Mouse (Mus musculus) adrenal gland, adult 8-10 months (tissue): ENCODE results near the gene Shroom4. TPM values are rescaled to one million over a fixed set of nuclear protein-coding genes. Genes with fewer than 3 reads are reported as not detected.
A peak's percentile ranks its signal among the peaks of the same experiment; 100 is the strongest.
"Not testable (repeated sequence)": the region's sequence is repeated elsewhere in the genome, so short reads cannot be mapped to it uniquely, and the experiment has no call there.

Experiments used
- DNase-seq: peaks from one replicate; pipeline ENCODE4 v3.0.0; 2022
- total RNA-seq, 4 experiments: library from RNA; stranded (reverse); gene quantifications; 2 replicates each; pipeline ENCODE4 v1.2.4; 2022

Gene Shroom4
- total RNA-seq = 10 to 100 TPM; 15.0 to 35.0 (median 27.9) TPM

GRCm38 (mm10) chrX:6399626-6400397 lies at the start of gene Shroom4:
TSS of gene Shroom4 (plus strand) at chrX:6399854.
- peak; percentile 28 for DNase-seq

- no peak for DNase-seq
These were observed 42.8 kb upstream of the Shroom4 start for GRCm38 (mm10) chrX:6356876-6357275.

- no peak for DNase-seq
These were observed 42.0 kb upstream of the Shroom4 start for GRCm38 (mm10) chrX:6357503-6358114.

GRCm38 (mm10) chrX:6368822-6369221 lies 30.8 kb upstream of the Shroom4 start:
- no peak for DNase-seq

- DNase-seq = no peak
These were observed 28.9 kb upstream of the Shroom4 start for GRCm38 (mm10) chrX:6370706-6371105.

GRCm38 (mm10) chrX:6393861-6394260 lies 5.8 kb upstream of the Shroom4 start:
- no peak for DNase-seq

GRCm38 (mm10) chrX:6399193-6399592 lies 461 bp upstream of the Shroom4 start:
- no peak for DNase-seq

GRCm38 (mm10) chrX:6400398-6401020 lies 855 bp downstream of the Shroom4 start:
- no peak for DNase-seq

- no peak for DNase-seq
These were observed 3.3 kb downstream of the Shroom4 start for GRCm38 (mm10) chrX:6402921-6403320.

GRCm38 (mm10) chrX:6409114-6409513 lies 9.5 kb downstream of the Shroom4 start:
- no peak for DNase-seq

GRCm38 (mm10) chrX:6415412-6415811 lies 15.8 kb downstream of the Shroom4 start:
- DNase-seq = no peak

GRCm38 (mm10) chrX:6415936-6416335 lies 16.3 kb downstream of the Shroom4 start:
- DNase-seq = no peak

- no peak for DNase-seq
These were observed 18.5 kb downstream of the Shroom4 start for GRCm38 (mm10) chrX:6418140-6418539.

- DNase-seq = no peak
These were observed 35.6 kb downstream of the Shroom4 start for GRCm38 (mm10) chrX:6435260-6435659.

GRCm38 (mm10) chrX:6446422-6446821 lies 46.8 kb downstream of the Shroom4 start:
- DNase-seq = no peak

- DNase-seq = peak; percentile 9
These were observed 48.3 kb downstream of the Shroom4 start for GRCm38 (mm10) chrX:6448001-6448400.

- no peak for DNase-seq
These were observed 53.6 kb downstream of the Shroom4 start for GRCm38 (mm10) chrX:6453220-6453619.

- DNase-seq = not testable (repeated sequence)
These were observed 69.6 kb downstream of the Shroom4 start for GRCm38 (mm10) chrX:6469251-6469650.

GRCm38 (mm10) chrX:6472563-6472962 lies 72.9 kb downstream of the Shroom4 start:
- not testable (repeated sequence) for DNase-seq

GRCm38 (mm10) chrX:6475177-6475576 lies 75.5 kb downstream of the Shroom4 start:
- no peak for DNase-seq

- no peak for DNase-seq
These were observed 82.6 kb downstream of the Shroom4 start for GRCm38 (mm10) chrX:6482268-6482667.

- no peak for DNase-seq
These were observed 84.2 kb downstream of the Shroom4 start for GRCm38 (mm10) chrX:6483817-6484216.

GRCm38 (mm10) chrX:6490433-6490832 lies 90.8 kb downstream of the Shroom4 start:
- no peak for DNase-seq

GRCm38 (mm10) chrX:6495456-6495855 lies 95.8 kb downstream of the Shroom4 start:
- DNase-seq = no peak
